Comparison of ENCODE assay signal across 27 mouse cellular contexts in genomic region chr13:102900531-102900930, GRCm38 (mm10).
DNase-seq lines count a peak whose midpoint lies in the region; ATAC-seq and TF ChIP-seq lines count a peak whose summit lies in the region.
"Had no signal": no experiment of that assay in that cellular context is flagged by ENCODE, and none has a peak within 500 bp of the region (broad histone marks: within the 10 kb centered on the region; RNA-seq: fewer than 3 reads in every experiment).

No protein-coding gene starts in this region.

- H3K27ac ChIP-seq in heart, embryonic 14.5 days (replicated peaks in 1 of 2; ENCODE audit: control insufficient read depth in 1 of 2, insufficient read depth in 1 of 2, low read depth in 2 of 2, low read length in 2 of 2): no peak overlapping the region
- H3K27ac ChIP-seq in CH12.LX (ENCODE audit: insufficient read depth, low read depth): peak overlapping the region; percentile 54
- H3K27ac ChIP-seq: embryonic facial prominence, embryonic 12.5 days; forebrain, embryonic 10.5 days; forebrain, embryonic 15.5 days; hindbrain, embryonic 12.5 days; hindbrain, postnatal 0 days; intestine, embryonic 15.5 days; limb, embryonic 15.5 days; liver, embryonic 13.5 days; midbrain, embryonic 12.5 days; neural tube, embryonic 15.5 days had no signal

- peaks cover 58% of the 10 kb centered on the region for H3K79me2 ChIP-seq in CH12.LX (replicated peaks; ENCODE audit: control insufficient read depth, extremely low read depth, insufficient read depth, poor library complexity, severe bottlenecking)

- no peak for TF ChIP-seq CTCF in CH12.LX (conservative IDR thresholded peaks at IDR 0.05 in 1 of 2, IDR thresholded peaks at IDR 0.05 in 1 of 2; ENCODE audit: low read depth in 2 of 2, low read length in 2 of 2)

- H3K9me3 ChIP-seq in heart, embryonic 14.5 days (ENCODE audit: control insufficient read depth, low read length): no peaks in the 10 kb centered on the region
- no peaks in the 10 kb centered on the region for H3K9me3 ChIP-seq in CH12.LX (replicated peaks; ENCODE audit: low read length)
- H3K9me3 ChIP-seq: embryonic facial prominence, embryonic 12.5 days; forebrain, embryonic 10.5 days; forebrain, embryonic 15.5 days; hindbrain, embryonic 12.5 days; intestine, embryonic 15.5 days; limb, embryonic 15.5 days; liver, embryonic 13.5 days; midbrain, embryonic 12.5 days; neural tube, embryonic 15.5 days had no signal

- H3K4me1 ChIP-seq in heart, embryonic 14.5 days (ENCODE audit: control insufficient read depth in 2 of 2, insufficient read depth in 2 of 2, low read length in 2 of 2): peaks cover 33 to 57% of the 10 kb centered on the region in 2 experiments
- H3K4me1 ChIP-seq in CH12.LX (ENCODE audit: control insufficient read depth in 1 of 2, insufficient read depth in 2 of 2): peaks cover 27 to 78% of the 10 kb centered on the region in 2 experiments

- TF ChIP-seq EP300 in CH12.LX (IDR thresholded peaks at IDR 0.05; ENCODE audit: low read length): no peak

- in situ Hi-C loops in CH12.LX (cut with MboI; ENCODE audit: low pct_ligation_motif_present, low pct_unique_long_range_greater_than_20kb, low sequenced_read_pairs): loop anchor here (10.0 kb wide), 2 partner anchors 56 to 206 kb away; partner anchors contain the start of gene Cd180

- intact Hi-C loops in heart, postnatal 14 days (cut with DNase I): no loop called here

- H3K4me2 ChIP-seq in heart, embryonic 14.5 days (ENCODE audit: low read length): no peak overlapping the region
- peak overlapping the region; percentile 93 for H3K4me2 ChIP-seq in CH12.LX (ENCODE audit: insufficient read depth, low read depth, poor library complexity, severe bottlenecking)
- H3K4me2 ChIP-seq: embryonic facial prominence, embryonic 12.5 days; forebrain, embryonic 15.5 days; heart, embryonic 11.5 days; hindbrain, embryonic 12.5 days; intestine, embryonic 15.5 days; limb, embryonic 15.5 days; liver, embryonic 13.5 days; midbrain, embryonic 12.5 days; neural tube, embryonic 15.5 days had no signal

- dilution Hi-C loops in CH12.LX (cut with MboI; ENCODE audit: extremely low pct_ligation_motif_present, extremely low pct_unique_long_range_greater_than_20kb, low sequenced_read_pairs): no loop called here

- H3K27me3 ChIP-seq in heart, embryonic 14.5 days (ENCODE audit: control insufficient read depth, insufficient read depth, low read length): no peaks in the 10 kb centered on the region
- no peaks in the 10 kb centered on the region for H3K27me3 ChIP-seq in CH12.LX (replicated peaks)
- H3K27me3 ChIP-seq: embryonic facial prominence, embryonic 12.5 days; forebrain, embryonic 15.5 days; hindbrain, embryonic 12.5 days; intestine, embryonic 15.5 days; limb, embryonic 15.5 days; liver, embryonic 13.5 days; midbrain, embryonic 12.5 days; neural tube, embryonic 15.5 days had no signal

- DNase-seq in adrenal gland, adult 2 months: peak; percentile 84
- DNase-seq in adrenal gland, postnatal 10 days: no peak
- DNase-seq in heart, postnatal 14 days: no peak
- DNase-seq in CH12.LX (ENCODE audit: extremely low read depth): no peak
- DNase-seq in adrenal gland, postnatal 25 days: peak; percentile 40
- no peak for DNase-seq in thymus, postnatal 14 days
- no peak for DNase-seq in embryo, embryonic 9.5 days (ENCODE audit: extremely low spot score)
- DNase-seq: cerebellum, adult 8-10 months; cerebellum, postnatal 25 days; kidney, adult 2 months; kidney, postnatal 4 days; liver, embryonic 13.5 days; lung, adult 2 months; right cerebral cortex, postnatal 25 days; thymus, adult 18-20 months; thymus, postnatal 36 days had no signal

- no peaks in the 10 kb centered on the region for H3K36me3 ChIP-seq in heart, embryonic 14.5 days (ENCODE audit: control insufficient read depth, insufficient read depth, low read length)
- peaks cover 0 to 2% of the 10 kb centered on the region in 2 experiments for H3K36me3 ChIP-seq in CH12.LX (replicated peaks in 1 of 2; ENCODE audit: control insufficient read depth in 1 of 2, insufficient read depth in 1 of 2, low read length in 1 of 2)
- H3K36me3 ChIP-seq: embryonic facial prominence, embryonic 12.5 days; forebrain, embryonic 10.5 days; forebrain, embryonic 15.5 days; hindbrain, embryonic 12.5 days; intestine, embryonic 15.5 days; limb, embryonic 15.5 days; liver, embryonic 13.5 days; midbrain, embryonic 12.5 days; neural tube, embryonic 15.5 days had no signal

- 0 out of 2 replicates have a peak overlapping the region, but pooled peaks have one; percentile 8 for H3K9ac ChIP-seq in heart, embryonic 14.5 days (ENCODE audit: low read length)
- H3K9ac ChIP-seq in CH12.LX (ENCODE audit: insufficient read depth, low read depth): peak overlapping the region; percentile 7
- H3K9ac ChIP-seq: embryonic facial prominence, embryonic 12.5 days; forebrain, embryonic 15.5 days; hindbrain, embryonic 12.5 days; intestine, embryonic 15.5 days; limb, embryonic 15.5 days; liver, embryonic 13.5 days; midbrain, embryonic 12.5 days; neural tube, embryonic 15.5 days had no signal

- ATAC-seq in heart, embryonic 14.5 days (ENCODE audit: insufficient number of reproducible peaks, insufficient read depth, low FRiP score, low read depth): no peak
- ATAC-seq: forebrain, embryonic 15.5 days; hindbrain, postnatal 0 days; intestine, embryonic 15.5 days had no signal

- 79% methylated on average over 8 of the region's 8 CpGs for WGBS in heart, embryonic 14.5 days

- H3K4me3 ChIP-seq in heart, embryonic 14.5 days (ENCODE audit: control insufficient read depth in 1 of 2, insufficient read depth in 1 of 2, low read depth in 1 of 2, low read length in 2 of 2): no peak overlapping the region
- H3K4me3 ChIP-seq in CH12.LX (replicated peaks in 1 of 3; ENCODE audit: low read depth in 2 of 3, low read length in 2 of 3, poor library complexity in 1 of 3): no peak overlapping the region
- H3K4me3 ChIP-seq: embryonic facial prominence, embryonic 12.5 days; forebrain, embryonic 10.5 days; forebrain, embryonic 15.5 days; hindbrain, embryonic 12.5 days; intestine, embryonic 15.5 days; limb, embryonic 15.5 days; liver, embryonic 13.5 days; midbrain, embryonic 12.5 days; neural tube, embryonic 15.5 days had no signal

- TF ChIP-seq POLR2A in CH12.LX (IDR thresholded peaks at IDR 0.05; ENCODE audit: low read depth, low read length): no peak

- no peak for TF ChIP-seq RAD21 in CH12.LX (IDR thresholded peaks at IDR 0.05; ENCODE audit: low read depth, low read length)

TF ChIP-seq in CH12.LX, 34 proteins besides CTCF, POLR2A, EP300 and RAD21:
- no peak for TF ChIP-seq JUN (IDR thresholded peaks at IDR 0.05; ENCODE audit: insufficient read depth, low read depth, low read length)
- TF ChIP-seq UBTF (IDR thresholded peaks at IDR 0.05; ENCODE audit: low read depth, low read length): no peak
- no peak for TF ChIP-seq MEF2A (IDR thresholded peaks at IDR 0.05; ENCODE audit: borderline replicate concordance, low read depth, low read length)
- no peak for TF ChIP-seq ZKSCAN1 (IDR thresholded peaks at IDR 0.05; ENCODE audit: borderline replicate concordance, low read depth, low read length)
- no peak for TF ChIP-seq MYC (IDR thresholded peaks at IDR 0.05; ENCODE audit: low read depth, low read length)
- TF ChIP-seq ZNF384 (IDR thresholded peaks at IDR 0.05; ENCODE audit: low read depth, low read length): no peak
- no peak for TF ChIP-seq JUND (conservative IDR thresholded peaks at IDR 0.05; ENCODE audit: low read depth, low read length)
- TF ChIP-seq ZMIZ1 (IDR thresholded peaks at IDR 0.05; ENCODE audit: low read depth, low read length): no peak
- no peak for TF ChIP-seq RCOR1 (conservative IDR thresholded peaks at IDR 0.05; ENCODE audit: low read depth, low read length)
- no peak for TF ChIP-seq HCFC1 (IDR thresholded peaks at IDR 0.05; ENCODE audit: low read depth, low read length)
- TF ChIP-seq NELFE (IDR thresholded peaks at IDR 0.05; ENCODE audit: low read depth, low read length): no peak

Comparison
In these comparisons a context has a peak if more than half of its experiments do, and no peak if none do; other contexts are left out.
1. DNase-seq: peak in adrenal gland, adult 2 months (single experiment) and adrenal gland, postnatal 25 days (single experiment); none in adrenal gland, postnatal 10 days (single experiment), heart, postnatal 14 days (0 of 2), CH12.LX (single experiment), thymus, postnatal 14 days (single experiment) and embryo, embryonic 9.5 days (single experiment).